Mouse (Mus musculus) lung, embryonic 14.5 days (tissue): ENCODE data around the gene Bloc1s3. TPM values are rescaled to one million over a fixed set of nuclear protein-coding genes. Genes with fewer than 3 reads are reported as not detected.

Experiments
- ATAC-seq: fragments of 200-750 bp; cut with Nextera tagmentation; 2 replicates; pipeline ENCODE4 v1.8.0; 2017; ENCODE audit warnings: mild to moderate bottlenecking, moderate TSS enrichment, moderate library complexity; ENCODE audit not compliant: insufficient read depth
- DNase-seq: peaks from one replicate; pipeline ENCODE4 v3.0.0-alpha.2; 2015
- H3K27ac ChIP-seq: fragments of 300-500 bp; sonication (generic); 2 replicates; pipeline ENCODE4 v1.5.1; 2014; ENCODE audit warnings: low read depth, mild to moderate bottlenecking, moderate library complexity
- H3K27me3 ChIP-seq: fragments of 300-500 bp; sonication (generic); 2 replicates; pipeline ENCODE4 v1.6.1; 2014; ENCODE audit warnings: low read length, control low read depth; ENCODE audit not compliant: insufficient read depth
- H3K36me3 ChIP-seq: fragments of 300-500 bp; sonication (generic); 2 replicates; pipeline ENCODE4 v1.6.1; 2014; ENCODE audit warnings: control low read depth; ENCODE audit not compliant: insufficient read depth
- H3K4me1 ChIP-seq: fragments of 300-500 bp; sonication (generic); 2 replicates; pipeline ENCODE4 v1.6.1; 2014; ENCODE audit warnings: antibody characterized with exemption, control low read depth; ENCODE audit not compliant: insufficient read depth
- H3K4me2 ChIP-seq: fragments of 300-500 bp; sonication (generic); 2 replicates; pipeline ENCODE4 v1.6.1; 2014; ENCODE audit warnings: mild to moderate bottlenecking
- H3K4me3 ChIP-seq: fragments of 300-500 bp; sonication (generic); 2 replicates; pipeline ENCODE4 v1.5.1; 2014; ENCODE audit warnings: low read depth, low read length
- H3K9ac ChIP-seq: fragments of 300-500 bp; sonication (generic); 2 replicates; pipeline ENCODE4 v1.6.1; 2014
- H3K9me3 ChIP-seq: fragments of 300-500 bp; sonication (generic); 2 replicates; pipeline ENCODE4 v1.6.1; 2016; ENCODE audit warnings: low read depth, low read length, control low read depth
- CTCF ChIP-seq: IDR thresholded peaks from 2 replicates; pipeline ENCODE4 v1.5.1; 2016; ENCODE audit warnings: antibody characterized with exemption, low read depth
- WGBS: fragments of 180-500 bp; shearing (Covaris S2); extraction: QIAGEN DNeasy Blood & Tissue Kit; methylation state at CpG from one replicate; pipeline ENCODE4 v1.1.7; 2014; 5-methylcytosine and 5-hydroxymethylcytosine counted together
- polyA plus RNA-seq: library from polyadenylated mRNA; unstranded; fragments of >200 nt; fragmentation: Nextera tagmentation; extraction: Ambion mirVana; gene quantifications from 2 replicates; pipeline ENCODE4 v1.2.1, GENCODE M21; 2014

Gene Bloc1s3
- polyA plus RNA-seq, 1 experiment from 2014 or later, result 1.7 TPM

DNA sequence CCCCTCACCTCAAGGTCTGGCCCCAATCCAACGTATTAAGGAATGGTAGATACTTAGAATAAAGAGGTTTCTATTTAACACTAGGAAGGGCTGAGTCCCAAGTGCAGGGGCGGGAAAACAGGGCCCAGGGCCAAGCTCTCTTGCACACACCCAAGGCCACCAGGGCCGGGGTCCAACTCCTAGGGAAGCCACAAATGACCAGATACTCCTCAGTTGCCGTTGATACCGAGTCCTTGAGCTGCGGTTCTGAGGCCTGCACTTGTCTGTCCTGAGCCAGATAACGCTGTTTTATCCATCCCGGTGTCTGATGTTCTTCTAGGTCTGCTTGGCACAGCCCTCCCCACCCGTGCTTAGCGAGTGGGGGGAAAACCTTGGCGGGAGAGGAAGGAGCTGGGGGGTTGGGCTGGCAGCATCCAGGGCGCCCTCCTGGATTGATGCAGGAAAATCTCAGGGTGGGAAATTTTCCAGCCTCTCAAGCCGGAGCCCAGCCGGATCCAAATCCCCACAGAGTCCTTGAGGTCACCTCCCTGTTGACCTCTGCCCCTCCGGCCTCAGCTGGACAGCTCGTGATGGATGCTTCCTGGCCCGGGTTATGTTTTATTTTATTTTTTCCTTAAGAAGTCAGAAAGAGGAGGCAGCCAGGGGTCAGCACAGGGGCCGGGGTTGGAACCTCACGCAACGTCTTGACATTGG, 12.5 kb downstream of the Bloc1s3 start:
- Histone ChIP-seq H3K4me1 (no peaks in the 10 kb centered on the region; the same call in 1 of the 2 replicates), H3K27me3 (peaks cover 14% of the 10 kb centered on the region), H3K36me3 (no peaks in the 10 kb centered on the region), H3K4me2 (no peak overlapping the region), H3K9me3 (no peaks in the 10 kb centered on the region), H3K4me3 (no peak overlapping the region), H3K9ac (no peak overlapping the region), H3K27ac (no peak overlapping the region)
- TF ChIP-seq CTCF, result no peak
- WGBS, result 39% methylated on average over 20 of the region's 20 CpGs
- no peak for ATAC-seq
- peak; percentile 41 for DNase-seq

DNA sequence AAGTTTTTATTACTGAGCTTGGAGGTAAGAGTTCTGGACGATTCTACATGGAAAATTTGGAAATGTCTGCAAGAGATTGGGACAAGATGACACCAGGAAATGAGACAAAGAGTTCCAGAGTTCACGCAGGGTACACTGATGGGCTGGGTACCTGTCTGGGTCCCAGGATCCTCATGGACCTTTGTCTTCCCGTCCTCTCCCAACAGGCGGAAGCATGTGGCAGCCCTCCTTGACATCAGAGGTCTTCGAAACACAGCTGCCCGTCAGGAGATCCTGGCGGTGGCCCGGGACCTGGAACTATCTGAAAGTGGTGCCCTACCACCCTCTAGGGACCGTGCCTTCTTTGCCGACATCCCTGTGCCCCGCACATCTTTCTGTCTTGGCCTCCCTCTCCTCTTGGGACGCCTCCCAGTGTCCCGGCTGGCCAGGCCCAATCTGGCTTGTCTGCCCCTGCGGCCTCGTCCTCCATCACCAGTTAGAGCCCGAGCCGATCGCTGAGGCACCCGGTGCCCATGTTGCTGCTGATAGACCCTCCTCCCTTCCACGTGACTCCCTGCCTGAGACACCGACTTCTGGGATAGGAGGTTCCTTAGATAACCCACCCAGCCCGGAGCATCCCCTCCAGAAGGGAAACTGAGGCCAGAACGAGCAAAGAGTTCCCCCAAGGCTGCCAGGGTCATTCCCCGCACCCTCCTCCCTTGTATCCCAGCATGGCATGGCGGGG, 13.3 kb downstream of the Bloc1s3 start:
- Histone ChIP-seq H3K27me3 (peaks cover 20% of the 10 kb centered on the region), H3K9me3 (no peaks in the 10 kb centered on the region), H3K4me1 (no peaks in the 10 kb centered on the region; the same call in 1 of the 2 replicates), H3K4me2 (no peak overlapping the region), H3K27ac (no peak overlapping the region), H3K36me3 (no peaks in the 10 kb centered on the region), H3K9ac (no peak overlapping the region), H3K4me3 (no peak overlapping the region)
- no peak for TF ChIP-seq CTCF
- no peak for ATAC-seq
- 81% methylated on average over 25 of the region's 25 CpGs for WGBS
- DNase-seq, result no peak

DNA sequence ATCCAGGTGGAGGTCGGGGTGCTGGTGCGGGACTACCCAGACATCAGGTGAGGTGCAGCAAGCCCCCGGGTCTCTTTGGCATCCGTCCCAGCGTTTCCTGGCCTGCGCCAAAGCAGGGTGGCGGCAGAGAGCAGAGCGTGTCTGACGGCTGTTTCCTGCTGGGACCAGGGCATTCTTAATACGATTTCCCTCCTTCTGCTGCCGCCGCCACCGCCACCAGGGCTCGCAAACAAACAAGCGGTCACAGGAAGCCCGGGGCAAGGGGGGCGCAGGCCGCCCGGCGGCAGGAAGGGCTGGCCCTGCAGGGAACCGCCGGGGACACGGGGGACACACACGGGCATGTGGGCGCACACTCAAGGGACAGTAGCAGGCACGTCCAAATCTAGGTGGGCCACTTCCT, 16.4 kb downstream of the Bloc1s3 start:
- peak; percentile 66; the same call in 1 of the 2 replicates for ATAC-seq

DNA sequence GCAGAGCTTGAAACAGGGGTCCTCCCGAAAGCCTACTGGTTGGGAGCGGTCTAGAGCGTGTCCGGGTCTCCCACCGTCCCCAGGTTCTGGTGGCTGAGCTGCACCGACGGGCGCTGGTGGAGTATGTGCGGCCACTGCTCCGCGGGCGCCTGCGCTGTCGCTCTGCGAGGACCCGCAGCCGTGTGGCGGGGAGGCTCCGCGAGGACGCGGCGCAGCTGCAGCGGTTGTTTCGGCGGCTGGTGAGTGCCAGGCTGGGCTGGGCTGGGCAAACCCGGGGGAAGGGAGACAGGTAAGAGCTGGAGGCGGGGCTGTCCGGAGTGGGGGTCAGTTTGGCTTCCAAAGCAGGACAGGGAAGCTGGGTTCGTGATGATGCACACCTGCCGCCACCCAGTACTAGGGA, 18.6 kb downstream of the Bloc1s3 start:
- peaks cover 35% of the 10 kb centered on the region for H3K27me3 ChIP-seq
- no peak for TF ChIP-seq CTCF
- no peaks in the 10 kb centered on the region for H3K4me1 ChIP-seq
- H3K36me3 ChIP-seq, result no peaks in the 10 kb centered on the region
- 0 out of 2 replicates have a peak overlapping the region, but pooled peaks have one; percentile 2 for H3K4me3 ChIP-seq
- peak overlapping the region; percentile 32; the same call in 1 of the 2 replicates for H3K4me2 ChIP-seq
- DNase-seq (no peak), ATAC-seq (no peak)
- no peak overlapping the region for H3K27ac ChIP-seq
- H3K9me3 ChIP-seq, result no peaks in the 10 kb centered on the region
- H3K9ac ChIP-seq, result no peak overlapping the region
- WGBS, result 12% methylated on average over 28 of the region's 31 CpGs

More for the DNA sequence above, 16.4 kb downstream of the Bloc1s3 start:
- WGBS, result under 1% methylated on average over 26 of the region's 26 CpGs
- Histone ChIP-seq H3K36me3 (no peaks in the 10 kb centered on the region), H3K9ac (no peak overlapping the region), H3K27me3 (peaks cover 35% of the 10 kb centered on the region), H3K4me3 (peak overlapping the region; percentile 7; the same call in 1 of the 2 replicates), H3K27ac (0 out of 2 replicates have a peak overlapping the region, but pooled peaks have one; percentile 24), H3K4me2 (peak overlapping the region; percentile 49), H3K4me1 (no peaks in the 10 kb centered on the region), H3K9me3 (no peaks in the 10 kb centered on the region)
- DNase-seq, result peak; percentile 76
- TF ChIP-seq CTCF, result peak; percentile 40; the same call in 1 of the 2 replicates

DNA sequence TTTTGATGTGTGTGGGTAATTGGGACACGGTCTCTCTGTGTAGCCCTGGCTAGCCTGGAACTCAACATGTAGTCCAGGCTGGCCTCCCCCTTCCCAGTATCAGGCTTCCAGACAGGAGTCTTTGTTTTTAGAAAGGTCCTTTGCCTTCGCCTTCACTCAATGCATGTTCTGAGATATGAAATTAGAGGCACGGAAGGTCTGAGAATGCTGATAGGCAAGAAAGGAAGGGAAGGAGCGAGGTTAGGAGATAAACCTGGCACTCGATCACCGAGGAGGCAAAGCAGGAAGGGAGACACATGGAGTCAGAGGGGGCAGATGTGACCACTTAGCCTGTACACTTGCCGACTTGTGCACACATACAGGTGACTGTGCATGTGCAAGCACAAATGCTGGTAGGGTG, 21.6 kb downstream of the Bloc1s3 start:
- WGBS, result 84% methylated on average over 7 of the region's 7 CpGs
- Histone ChIP-seq H3K4me1 (no peaks in the 10 kb centered on the region), H3K27me3 (peaks cover 29% of the 10 kb centered on the region)

DNA sequence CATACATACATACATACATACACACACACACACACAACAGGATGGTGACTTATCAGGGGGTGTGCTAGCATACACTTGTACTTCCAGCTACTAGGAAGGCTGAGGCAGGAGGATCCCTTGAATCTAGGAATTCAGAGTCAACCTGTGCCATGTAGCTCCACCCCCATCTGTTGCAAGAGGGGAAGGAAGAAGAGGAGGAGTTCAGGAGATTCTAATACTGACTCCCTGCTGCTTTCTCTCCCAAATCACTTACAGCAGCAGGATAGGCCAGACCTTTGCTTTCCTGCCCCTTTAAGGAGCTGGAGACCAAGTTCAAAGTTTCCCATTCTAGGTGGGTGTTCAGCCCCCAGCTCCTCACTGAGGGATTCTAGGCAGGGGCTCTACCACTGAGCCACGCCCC, 22.7 kb downstream of the Bloc1s3 start:
- WGBS, result 91% methylated on average over 1 of the region's 1 CpGs
- H3K27me3 ChIP-seq, result peaks cover 18% of the 10 kb centered on the region

More for the DNA sequence above, 21.6 kb downstream of the Bloc1s3 start:
- TF ChIP-seq CTCF, result no peak
- ATAC-seq (no peak), DNase-seq (no peak)
- no peak overlapping the region for H3K4me3 ChIP-seq
- H3K9ac ChIP-seq, result no peak overlapping the region
- no peaks in the 10 kb centered on the region for H3K9me3 ChIP-seq
- no peak overlapping the region for H3K4me2 ChIP-seq
- no peak overlapping the region for H3K27ac ChIP-seq
- no peaks in the 10 kb centered on the region for H3K36me3 ChIP-seq

DNA sequence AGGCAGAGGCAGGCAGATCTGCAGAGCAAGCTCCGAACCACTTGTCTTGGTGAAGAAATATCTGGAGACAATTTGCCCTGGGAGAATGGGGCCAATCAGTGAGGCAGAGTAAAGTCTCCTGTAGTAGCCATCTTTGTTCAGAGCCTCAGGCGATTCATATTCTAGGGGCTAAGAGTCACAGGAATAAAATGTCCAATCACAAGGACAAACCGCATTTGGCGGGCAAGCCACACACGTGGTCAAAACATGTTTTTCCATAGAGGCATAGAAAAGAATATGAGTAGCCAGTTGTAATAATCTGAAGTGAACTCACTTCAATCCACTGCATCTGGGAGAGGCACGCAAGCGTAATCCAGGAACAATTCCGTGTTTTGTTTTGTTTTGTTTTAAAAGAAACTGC, 24.9 kb downstream of the Bloc1s3 start:
- H3K27me3 ChIP-seq, result no peaks in the 10 kb centered on the region; the same call in 1 of the 2 replicates
- DNase-seq (no peak), ATAC-seq (no peak)
- H3K36me3 ChIP-seq, result no peaks in the 10 kb centered on the region
- no peak overlapping the region for H3K4me2 ChIP-seq
- no peak overlapping the region for H3K4me3 ChIP-seq
- no peaks in the 10 kb centered on the region for H3K9me3 ChIP-seq
- no peaks in the 10 kb centered on the region for H3K4me1 ChIP-seq
- H3K27ac ChIP-seq, result no peak overlapping the region
- no peak overlapping the region for H3K9ac ChIP-seq
- no peak for TF ChIP-seq CTCF
- WGBS, result 81% methylated on average over 8 of the region's 8 CpGs

More for the DNA sequence above, 22.7 kb downstream of the Bloc1s3 start:
- no peak for TF ChIP-seq CTCF
- no peaks in the 10 kb centered on the region for H3K4me1 ChIP-seq
- H3K4me2 ChIP-seq, result no peak overlapping the region
- ATAC-seq (no peak), DNase-seq (no peak)
- H3K4me3 ChIP-seq, result no peak overlapping the region
- no peak overlapping the region for H3K27ac ChIP-seq
- H3K9ac ChIP-seq, result no peak overlapping the region
- no peaks in the 10 kb centered on the region for H3K36me3 ChIP-seq
- no peaks in the 10 kb centered on the region for H3K9me3 ChIP-seq
